Mouse (Mus musculus) c-Kit-positive CD71-positive TER-119-positive erythroid progenitor cells, embryonic 14.5 days (primary cell): Measurements from ENCODE around the gene Pip5kl1.
A peak's percentile ranks its signal among the peaks of the same experiment; 100 is the strongest.

Experiments used
- DNase-seq: peaks from one replicate; pipeline ENCODE4 v3.0.0-alpha.2; 2013; ENCODE audit warnings: low spot score

Gene Pip5kl1

GRCm38 (mm10) chr2:32574497-32574896, at the start of gene Pip5kl1:
Gene Pip5kl1 (plus strand): TSS chr2:32574797.
- no peak for DNase-seq

DNA sequence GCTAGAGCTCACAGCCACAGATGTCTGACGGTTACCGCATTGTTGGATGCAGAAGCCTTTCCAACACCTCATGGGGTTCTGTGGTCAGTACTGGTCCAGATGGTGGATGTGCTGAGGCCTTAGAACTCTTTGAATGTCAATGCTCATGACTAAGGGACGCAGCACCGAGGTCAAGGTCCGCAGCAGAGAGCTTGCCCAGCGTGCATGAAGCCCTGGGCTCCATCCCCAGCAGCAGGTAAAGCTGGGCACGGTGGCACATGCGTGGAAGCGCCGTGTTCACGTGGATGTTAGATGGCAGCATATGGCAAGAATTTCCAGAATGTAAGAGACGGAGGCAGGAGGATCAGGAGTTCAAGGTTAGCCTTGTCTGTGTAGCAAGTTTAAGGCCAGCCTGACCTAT, 48.8 kb upstream of the Pip5kl1 start:
- no peak for DNase-seq

DNA sequence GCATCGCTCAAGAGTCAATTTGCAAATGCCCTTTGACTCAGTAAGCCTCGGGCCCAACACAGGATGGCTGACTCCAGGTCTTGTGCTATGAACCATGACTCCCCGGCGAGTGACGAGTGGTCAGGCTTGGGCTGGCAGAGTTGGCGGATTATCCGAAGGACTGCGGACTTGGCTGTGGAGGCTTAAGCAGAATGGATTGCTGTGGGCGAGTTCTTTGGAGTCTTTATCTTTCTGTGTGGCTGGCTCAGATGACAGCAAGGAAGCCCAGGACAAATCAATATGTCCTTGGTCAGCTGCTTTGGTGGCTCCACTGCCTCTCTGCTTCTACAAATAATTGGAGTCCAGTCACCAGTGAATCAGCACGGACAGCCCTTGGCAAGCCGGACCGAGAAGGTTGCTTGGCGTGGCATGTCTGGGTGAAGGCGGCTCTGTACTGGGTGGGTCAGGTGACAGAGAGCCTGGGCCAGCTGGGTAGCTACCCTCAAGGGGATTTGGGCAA, 47.1 kb upstream of the Pip5kl1 start:
- DNase-seq: no peak

DNA sequence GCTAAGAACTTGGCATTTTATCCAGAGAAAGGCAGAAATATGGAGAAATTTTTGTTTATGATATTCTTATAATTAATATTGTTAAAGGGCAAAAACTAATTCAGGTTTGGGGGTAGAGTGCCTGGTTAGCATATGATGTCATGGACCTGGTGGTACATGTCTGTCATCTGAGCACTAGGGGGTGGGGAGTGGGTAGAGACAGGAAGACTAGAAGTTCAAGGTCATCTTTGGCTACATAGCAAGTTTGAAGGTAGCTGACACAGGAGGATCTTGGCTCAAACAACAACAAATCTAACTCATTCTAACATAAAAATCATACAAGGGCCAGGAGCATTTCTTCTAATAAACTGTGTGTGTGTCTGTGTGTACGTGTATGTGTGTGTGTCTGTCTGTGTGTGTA, 46.3 kb upstream of the Pip5kl1 start:
- DNase-seq: no peak

DNA sequence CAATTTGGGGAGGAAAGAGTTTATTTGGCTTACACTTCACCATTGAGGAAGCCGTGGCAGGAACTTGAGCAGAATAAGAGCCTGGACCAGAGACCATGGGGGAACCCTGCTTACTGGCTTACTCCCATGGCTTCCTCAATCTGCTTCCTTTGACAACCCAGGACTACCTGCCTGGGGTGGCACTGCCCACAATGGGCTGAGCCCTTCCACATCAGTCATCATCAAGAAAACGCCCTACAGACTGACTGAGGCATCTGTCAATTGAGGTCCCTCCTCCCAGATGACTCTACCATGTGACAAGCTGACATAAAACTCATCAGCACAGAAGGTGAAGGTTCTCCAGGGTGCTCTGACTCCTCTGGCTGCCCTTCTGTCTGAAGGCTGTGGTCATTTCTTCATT, 44.1 kb upstream of the Pip5kl1 start:
- no peak for DNase-seq

- DNase-seq: no peak
Observed at GRCm38 (mm10) chr2:32533163-32533562, 41.4 kb upstream of the Pip5kl1 start.

DNA sequence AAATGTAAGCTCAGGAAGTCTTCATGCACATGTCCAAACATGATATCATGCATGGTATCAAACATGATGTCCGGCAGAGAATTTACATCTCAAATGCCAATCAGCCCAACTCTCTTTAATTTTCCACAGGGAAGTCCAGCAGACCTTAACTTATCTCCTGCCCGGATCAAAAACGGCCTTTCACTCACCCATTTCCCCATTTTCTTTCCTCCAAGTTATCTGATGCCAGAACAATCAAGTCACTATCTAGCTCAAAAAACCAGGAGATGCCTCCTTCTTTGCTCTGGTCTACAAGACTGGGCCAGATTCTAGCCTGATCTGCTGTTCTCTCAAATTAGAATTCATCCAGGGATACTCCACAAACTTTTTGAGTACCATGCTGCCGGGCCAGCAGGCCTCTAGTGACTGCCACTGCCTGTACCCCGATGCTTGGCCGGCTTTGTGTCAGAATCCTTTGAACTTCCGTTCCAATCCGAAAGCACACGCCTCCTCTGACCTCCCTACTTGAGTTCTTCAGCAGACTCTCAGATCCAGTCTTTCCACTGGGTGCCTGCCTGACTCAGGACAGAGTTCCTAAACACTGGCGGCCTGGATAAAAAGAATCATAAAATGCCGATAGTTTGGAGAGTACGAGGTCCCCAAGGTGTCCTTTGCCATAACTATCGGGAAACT, 40.4 kb upstream of the Pip5kl1 start:
- DNase-seq: no peak

GRCm38 (mm10) chr2:32534733-32535471, 39.7 kb upstream of the Pip5kl1 start, which contains the start of gene Fam102a:
Gene Fam102a (plus strand): TSS chr2:32535332.
- DNase-seq: peak; percentile 90

- no peak for DNase-seq
Observed at GRCm38 (mm10) chr2:32535501-32535991, 39.1 kb upstream of the Pip5kl1 start.

GRCm38 (mm10) chr2:32536086-32536633, 38.4 kb upstream of the Pip5kl1 start:
- DNase-seq: no peak

- no peak for DNase-seq
Observed at GRCm38 (mm10) chr2:32536634-32537359, 37.8 kb upstream of the Pip5kl1 start.

GRCm38 (mm10) chr2:32537360-32537905, 37.2 kb upstream of the Pip5kl1 start:
- DNase-seq: no peak

GRCm38 (mm10) chr2:32537941-32538340, 36.7 kb upstream of the Pip5kl1 start:
- DNase-seq: no peak

GRCm38 (mm10) chr2:32538461-32538860, 36.1 kb upstream of the Pip5kl1 start:
- DNase-seq: no peak

DNA sequence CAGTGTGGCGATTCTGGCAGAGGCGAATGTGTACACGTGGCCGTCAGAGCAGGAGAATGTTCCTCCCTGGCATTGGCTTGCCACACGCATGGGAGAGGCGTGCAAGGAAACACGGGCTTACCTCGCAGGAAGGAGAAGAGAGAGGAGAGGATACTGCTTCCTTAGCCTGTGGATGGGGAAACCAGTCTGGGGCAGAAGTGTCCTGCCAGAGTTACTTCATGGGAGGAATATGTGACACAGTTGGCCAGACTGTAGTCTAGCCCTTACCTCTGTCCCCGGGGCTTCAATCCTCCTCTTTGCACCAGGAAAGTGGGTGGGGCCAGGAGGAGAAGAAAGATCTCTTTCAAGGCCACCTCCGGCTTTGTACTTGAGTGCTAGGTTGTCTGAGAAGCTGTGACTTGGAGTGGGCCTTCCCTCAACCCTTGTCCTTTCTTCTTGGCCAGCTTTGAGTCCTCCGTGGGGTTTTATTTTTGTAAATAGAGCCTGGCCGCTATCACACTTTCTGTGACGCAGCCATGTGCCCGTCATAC, 35.1 kb upstream of the Pip5kl1 start:
- DNase-seq: no peak

DNA sequence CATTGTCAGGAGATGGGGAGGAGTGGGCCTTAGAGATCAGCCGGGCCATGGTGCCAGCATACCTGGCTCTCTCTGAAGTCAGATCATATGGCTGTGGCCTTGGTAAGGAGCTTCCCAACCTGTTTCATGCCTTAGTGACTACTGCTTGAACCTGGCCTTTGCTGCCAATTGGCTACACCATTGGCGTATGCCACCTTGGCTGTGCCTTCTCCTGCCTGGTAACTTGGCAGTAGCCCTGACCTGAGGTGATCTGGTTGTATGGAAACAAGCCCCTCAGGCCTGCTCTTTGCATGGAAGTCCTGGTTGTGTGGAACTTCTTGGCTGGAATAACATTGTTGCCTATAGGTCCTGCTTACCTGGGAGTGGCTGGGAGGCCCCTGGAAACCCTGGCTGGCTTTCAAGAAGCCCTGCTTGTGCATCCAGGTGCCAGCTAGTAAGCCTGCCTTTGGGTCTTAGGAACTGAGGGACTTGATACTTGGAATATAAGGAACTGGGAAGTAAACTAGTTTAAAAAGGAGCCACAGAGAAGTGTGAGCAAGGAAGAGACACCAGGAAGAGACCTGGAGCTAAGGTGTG, 33.2 kb upstream of the Pip5kl1 start:
- DNase-seq: no peak

- DNase-seq: no peak
Observed at GRCm38 (mm10) chr2:32541986-32542573, 32.5 kb upstream of the Pip5kl1 start.

DNA sequence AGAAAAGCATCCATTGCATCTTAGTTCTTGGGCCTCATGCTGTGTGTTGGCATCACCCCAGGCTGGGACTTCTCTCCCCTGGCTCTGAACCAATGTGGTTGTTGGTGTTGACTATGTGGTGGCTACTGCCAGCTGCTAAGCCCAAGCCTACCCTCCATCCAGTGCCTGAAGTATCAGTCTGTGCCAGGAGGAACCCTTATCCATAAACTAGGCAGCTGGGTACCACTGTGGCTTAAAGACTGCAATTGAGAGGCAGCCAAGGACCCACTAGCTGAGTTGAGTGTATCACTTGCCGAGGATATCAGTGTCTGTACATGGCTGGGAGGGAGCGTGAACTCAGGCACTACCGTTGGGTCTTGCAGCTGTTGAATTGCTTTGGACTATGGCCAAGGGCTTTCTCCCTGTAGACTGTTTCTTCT, 31.6 kb upstream of the Pip5kl1 start:
- DNase-seq: no peak

DNA sequence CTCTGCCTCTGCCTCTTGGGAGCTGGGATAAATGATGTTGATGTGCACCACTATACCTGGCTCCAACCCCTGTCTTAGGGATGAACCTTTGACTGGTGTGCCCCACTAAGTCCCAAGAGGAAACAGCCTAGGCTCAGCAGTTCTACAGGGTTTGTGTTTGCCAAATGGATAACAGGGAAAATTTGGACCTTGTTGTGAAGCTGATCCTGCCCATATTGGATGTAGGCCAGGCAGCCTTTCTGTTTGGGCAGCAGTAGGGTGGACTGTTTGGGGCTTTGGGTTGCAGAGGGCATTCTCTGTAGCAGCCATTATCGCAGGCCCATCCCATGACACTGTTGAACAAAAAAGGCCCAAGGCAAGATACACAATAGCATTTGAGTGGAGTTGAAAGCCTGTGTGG, 27.6 kb upstream of the Pip5kl1 start:
- no peak for DNase-seq

DNA sequence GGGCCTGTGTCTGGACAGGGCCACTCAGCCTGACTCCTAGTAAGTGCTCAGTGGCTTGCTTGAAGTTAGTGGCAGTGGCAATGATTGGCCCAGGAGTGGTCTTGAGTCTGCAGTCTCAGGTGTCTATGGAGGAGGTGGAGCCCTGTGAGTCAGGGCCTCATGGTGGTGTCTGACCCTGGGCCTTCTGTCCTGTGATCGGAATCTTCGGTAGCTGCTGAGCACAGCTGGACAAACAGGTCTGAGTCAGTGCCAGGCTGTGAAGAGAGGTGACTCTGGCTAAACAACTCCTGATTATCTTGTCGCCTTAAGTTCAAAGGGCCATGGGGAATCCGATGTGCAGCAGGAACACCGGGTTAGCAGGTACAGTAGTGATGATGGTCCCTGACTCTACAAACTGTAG, 27.2 kb upstream of the Pip5kl1 start:
- no peak for DNase-seq
